Mouse (Mus musculus): ENCODE results near the gene Smg8. TPM values are rescaled to one million over a fixed set of nuclear protein-coding genes. Genes with fewer than 3 reads are reported as not detected.
A peak's percentile ranks its signal among the peaks of the same experiment; 100 is the strongest.

Smg8 gene
- 18.7 and 19.4 TPM in 2 replicates for polyA plus RNA-seq (2014; fragmentation: Nextera tagmentation; extraction: Ambion mirVana)

DNA sequence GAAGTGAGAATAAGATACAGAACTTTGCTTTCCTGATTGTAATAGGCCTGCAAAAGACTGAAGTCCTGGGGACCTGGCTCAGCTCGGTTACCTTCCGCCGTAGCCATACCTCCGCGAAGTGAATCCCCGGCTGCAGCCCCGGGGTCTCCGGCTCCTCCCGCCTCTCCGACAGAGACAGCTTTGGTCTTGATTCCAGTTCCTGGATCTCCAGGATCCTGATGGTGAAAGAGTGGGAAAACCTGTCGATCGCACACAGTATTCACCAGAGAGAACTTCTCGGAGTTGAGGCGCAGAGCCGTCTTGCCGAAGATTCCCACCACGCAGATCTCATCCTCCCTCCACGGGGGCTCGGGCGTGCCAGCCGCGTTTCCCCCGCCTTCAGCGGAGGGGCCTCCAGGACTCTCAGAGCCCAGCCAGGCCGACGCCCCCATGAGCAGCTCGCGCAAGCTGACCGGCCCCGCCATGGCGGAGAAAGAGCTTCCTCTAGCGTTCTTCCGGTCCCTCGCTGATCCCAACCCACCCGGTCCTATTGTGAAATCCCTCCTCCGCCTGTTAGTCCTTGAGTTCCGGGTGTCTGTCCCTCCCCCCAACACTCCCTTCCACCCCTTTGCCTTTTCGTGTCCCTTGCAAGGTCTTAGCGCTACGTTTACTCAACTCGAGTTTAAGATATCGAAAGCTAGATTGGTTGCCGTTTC is at the start of gene Smg8:
Smg8 (minus strand) TSS at position 485 of the 695 bp plus-strand sequence.
- peaks cover 13% of the 10 kb centered on the region for H3K36me3 ChIP-seq (ENCODE audit: control insufficient read depth, insufficient read depth, low read length)

GRCm38 (mm10) chr11:87136233-87136632 is 49.7 kb upstream of the Smg8 start:
- Histone ChIP-seq H3K9ac (ENCODE audit: low read depth, low read length) (no peak overlapping the region), H3K4me3 (ENCODE audit: low read depth, low read length) (no peak overlapping the region), H3K36me3 (ENCODE audit: control insufficient read depth, insufficient read depth, low read length) (no peaks in the 10 kb centered on the region; the same call in 1 of the 2 replicates), H3K4me2 (no peak overlapping the region), H3K4me1 (ENCODE audit: control insufficient read depth, insufficient read depth, low read length) (no peaks in the 10 kb centered on the region), H3K9me3 (replicated peaks; ENCODE audit: control insufficient read depth, low read length) (no peaks in the 10 kb centered on the region), H3K27me3 (ENCODE audit: control insufficient read depth, insufficient read depth, low read length) (no peaks in the 10 kb centered on the region), H3K27ac (ENCODE audit: low read depth, low read length) (no peak overlapping the region)
- ATAC-seq (replicated peaks; ENCODE audit: insufficient number of reproducible peaks, low FRiP score, low TSS enrichment): no peak
- WGBS (ENCODE audit: insufficient replicate concordance): 89% methylated on average over 4 of the region's 4 CpGs

More for the DNA sequence above, at the start of gene Smg8:
- H3K4me3 ChIP-seq (ENCODE audit: low read depth, low read length): peak within 1 kb of the TSS; percentile 94
- peak within 1 kb of the TSS; percentile 88 for H3K4me2 ChIP-seq
- H3K9me3 ChIP-seq (replicated peaks; ENCODE audit: control insufficient read depth, low read length): no peaks in the 10 kb centered on the region
- peak within 1 kb of the TSS; percentile 83 for H3K9ac ChIP-seq (ENCODE audit: low read depth, low read length)
- WGBS (ENCODE audit: insufficient replicate concordance): 2% methylated on average over 43 of the region's 43 CpGs
- peak; percentile 75 for ATAC-seq (replicated peaks; ENCODE audit: insufficient number of reproducible peaks, low FRiP score, low TSS enrichment)
- peaks cover 19% of the 10 kb centered on the region for H3K4me1 ChIP-seq (ENCODE audit: control insufficient read depth, insufficient read depth, low read length)
- H3K27ac ChIP-seq (ENCODE audit: low read depth, low read length): peak within 1 kb of the TSS; percentile 24
- no peaks in the 10 kb centered on the region for H3K27me3 ChIP-seq (ENCODE audit: control insufficient read depth, insufficient read depth, low read length)

- under 1% methylated on average over 97 of the region's 105 CpGs for WGBS (ENCODE audit: insufficient replicate concordance)
- Histone ChIP-seq H3K4me2 (peak within 1 kb of the TSS; percentile 71), H3K36me3 (ENCODE audit: control insufficient read depth, insufficient read depth, low read length) (peaks cover 16% of the 10 kb centered on the region), H3K4me1 (ENCODE audit: control insufficient read depth, insufficient read depth, low read length) (peaks cover 4% of the 10 kb centered on the region; the same call in 1 of the 2 replicates), H3K4me3 (ENCODE audit: low read depth, low read length) (peak within 1 kb of the TSS; percentile 79), H3K9ac (ENCODE audit: low read depth, low read length) (peak within 1 kb of the TSS; percentile 79), H3K27ac (ENCODE audit: low read depth, low read length) (peak within 1 kb of the TSS; percentile 84), H3K27me3 (ENCODE audit: control insufficient read depth, insufficient read depth, low read length) (no peaks in the 10 kb centered on the region), H3K9me3 (replicated peaks; ENCODE audit: control insufficient read depth, low read length) (no peaks in the 10 kb centered on the region)
- ATAC-seq (replicated peaks; ENCODE audit: insufficient number of reproducible peaks, low FRiP score, low TSS enrichment): peak; percentile 87
Observed at GRCm38 (mm10) chr11:87126824-87127816, 40.5 kb upstream of the Smg8 start, which contains the start of gene Trim37. Gene Trim37, plus strand, starts transcription at chr11:87127077.

- no peak for ATAC-seq (replicated peaks; ENCODE audit: insufficient number of reproducible peaks, low FRiP score, low TSS enrichment)
- Histone ChIP-seq H3K27me3 (ENCODE audit: control insufficient read depth, insufficient read depth, low read length) (no peaks in the 10 kb centered on the region), H3K4me2 (peak overlapping the region; percentile 71), H3K9me3 (replicated peaks; ENCODE audit: control insufficient read depth, low read length) (no peaks in the 10 kb centered on the region), H3K4me3 (ENCODE audit: low read depth, low read length) (peak overlapping the region; percentile 79), H3K9ac (ENCODE audit: low read depth, low read length) (peak overlapping the region; percentile 79), H3K4me1 (ENCODE audit: control insufficient read depth, insufficient read depth, low read length) (peaks cover 4% of the 10 kb centered on the region; the same call in 1 of the 2 replicates), H3K27ac (ENCODE audit: low read depth, low read length) (peak overlapping the region; percentile 84), H3K36me3 (ENCODE audit: control insufficient read depth, insufficient read depth, low read length) (peaks cover 19% of the 10 kb centered on the region)
- 2% methylated on average over 12 of the region's 12 CpGs for WGBS (ENCODE audit: insufficient replicate concordance)
Observed at GRCm38 (mm10) chr11:87126281-87126823, 39.8 kb upstream of the Smg8 start.

DNA sequence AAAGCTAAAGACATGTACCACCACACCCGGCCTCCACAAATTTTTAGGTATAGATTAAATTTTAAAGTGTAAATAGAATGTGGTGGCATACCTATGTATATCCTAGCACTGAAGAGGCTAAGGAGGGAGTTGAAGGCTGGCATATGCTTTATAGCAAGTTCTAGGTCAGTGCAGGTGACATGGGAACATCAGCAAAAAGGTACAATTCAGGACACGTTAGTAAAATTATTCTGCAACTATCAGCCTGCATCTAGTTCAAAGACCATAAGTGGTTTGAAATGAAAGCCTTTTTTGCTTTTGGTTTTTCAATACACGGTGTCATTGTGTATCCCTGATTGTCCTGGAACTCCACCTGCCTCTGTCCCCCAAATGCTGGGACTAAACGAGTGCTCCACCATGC is 39.0 kb upstream of the Smg8 start:
- Histone ChIP-seq H3K9ac (ENCODE audit: low read depth, low read length) (no peak overlapping the region), H3K4me1 (ENCODE audit: control insufficient read depth, insufficient read depth, low read length) (peaks cover 4% of the 10 kb centered on the region; the same call in 1 of the 2 replicates), H3K9me3 (replicated peaks; ENCODE audit: control insufficient read depth, low read length) (no peaks in the 10 kb centered on the region), H3K4me3 (ENCODE audit: low read depth, low read length) (peak overlapping the region; percentile 79; the same call in 1 of the 2 replicates), H3K4me2 (peak overlapping the region; percentile 71), H3K36me3 (ENCODE audit: control insufficient read depth, insufficient read depth, low read length) (peaks cover 23% of the 10 kb centered on the region), H3K27me3 (ENCODE audit: control insufficient read depth, insufficient read depth, low read length) (no peaks in the 10 kb centered on the region), H3K27ac (ENCODE audit: low read depth, low read length) (no peak overlapping the region)
- no peak for ATAC-seq (replicated peaks; ENCODE audit: insufficient number of reproducible peaks, low FRiP score, low TSS enrichment)
- 56% methylated on average over 4 of the region's 4 CpGs for WGBS (ENCODE audit: insufficient replicate concordance)

GRCm38 (mm10) chr11:87121864-87122263 is 35.3 kb upstream of the Smg8 start:
- WGBS (ENCODE audit: insufficient replicate concordance): 87% methylated on average over 8 of the region's 8 CpGs
- Histone ChIP-seq H3K27me3 (ENCODE audit: control insufficient read depth, insufficient read depth, low read length) (no peaks in the 10 kb centered on the region), H3K4me3 (ENCODE audit: low read depth, low read length) (no peak overlapping the region), H3K9ac (ENCODE audit: low read depth, low read length) (no peak overlapping the region), H3K4me2 (no peak overlapping the region), H3K36me3 (ENCODE audit: control insufficient read depth, insufficient read depth, low read length) (peaks cover 40% of the 10 kb centered on the region), H3K27ac (ENCODE audit: low read depth, low read length) (no peak overlapping the region), H3K4me1 (ENCODE audit: control insufficient read depth, insufficient read depth, low read length) (no peaks in the 10 kb centered on the region; the same call in 1 of the 2 replicates), H3K9me3 (replicated peaks; ENCODE audit: control insufficient read depth, low read length) (no peaks in the 10 kb centered on the region)
- ATAC-seq (replicated peaks; ENCODE audit: insufficient number of reproducible peaks, low FRiP score, low TSS enrichment): no peak

GRCm38 (mm10) chr11:87110172-87110909 is 23.8 kb upstream of the Smg8 start:
- peak overlapping the region; percentile 69 for H3K4me2 ChIP-seq
- WGBS (ENCODE audit: insufficient replicate concordance): 11% methylated on average over 9 of the region's 9 CpGs
- H3K36me3 ChIP-seq (ENCODE audit: control insufficient read depth, insufficient read depth, low read length): peaks cover 6% of the 10 kb centered on the region; the same call in 1 of the 2 replicates
- peaks cover 11% of the 10 kb centered on the region for H3K4me1 ChIP-seq (ENCODE audit: control insufficient read depth, insufficient read depth, low read length)
- peak overlapping the region; percentile 99 for H3K4me3 ChIP-seq (ENCODE audit: low read depth, low read length)
- no peaks in the 10 kb centered on the region for H3K9me3 ChIP-seq (replicated peaks; ENCODE audit: control insufficient read depth, low read length)
- H3K9ac ChIP-seq (ENCODE audit: low read depth, low read length): peak overlapping the region; percentile 92
- H3K27me3 ChIP-seq (ENCODE audit: control insufficient read depth, insufficient read depth, low read length): no peaks in the 10 kb centered on the region
- ATAC-seq (replicated peaks; ENCODE audit: insufficient number of reproducible peaks, low FRiP score, low TSS enrichment): no peak
- peak overlapping the region; percentile 93 for H3K27ac ChIP-seq (ENCODE audit: low read depth, low read length)
